Mouse (Mus musculus): ENCODE measurements at regions not wholly inside any gene's neighbourhood (a gene's known extent, or its start where the extent isn't known, plus 50 kb on each side); places are given as distances from the start of the nearest gene placed in this dataset.

GRCm38 (mm10) chr12:71624676-71625075 is 206.2 kb upstream of the Daam1 start:
- no peak for DNase-seq (ENCODE audit: low spot score)

- no peak for DNase-seq (ENCODE audit: low spot score)
Observed at GRCm38 (mm10) chr12:71625115-71625514, 205.8 kb upstream of the Daam1 start.

GRCm38 (mm10) chr12:71626801-71627200 is 204.1 kb upstream of the Daam1 start:
- peak; percentile 46 for DNase-seq (ENCODE audit: low spot score)

GRCm38 (mm10) chr12:71627421-71628339 is 203.2 kb upstream of the Daam1 start:
- DNase-seq (ENCODE audit: low spot score): no peak

- DNase-seq (ENCODE audit: low spot score): no peak
Observed at GRCm38 (mm10) chr12:71628340-71628738, 202.5 kb upstream of the Daam1 start.

- DNase-seq (ENCODE audit: low spot score): no peak
Observed at GRCm38 (mm10) chr12:71628796-71629195, 202.1 kb upstream of the Daam1 start.

GRCm38 (mm10) chr12:71630386-71630785 is 200.5 kb upstream of the Daam1 start:
- DNase-seq (ENCODE audit: low spot score): no peak

GRCm38 (mm10) chr12:71636300-71636699 is 194.6 kb upstream of the Daam1 start:
- DNase-seq (ENCODE audit: low spot score): no peak

- no peak for DNase-seq (ENCODE audit: low spot score)
Observed at GRCm38 (mm10) chr12:71637248-71637647, 193.6 kb upstream of the Daam1 start.

- DNase-seq (ENCODE audit: low spot score): no peak
Observed at GRCm38 (mm10) chr12:71638246-71638645, 192.6 kb upstream of the Daam1 start.

GRCm38 (mm10) chr12:71640058-71640501 is 190.8 kb upstream of the Daam1 start:
- DNase-seq (ENCODE audit: low spot score): peak; percentile 50

GRCm38 (mm10) chr12:71641486-71641885 is 189.4 kb upstream of the Daam1 start:
- no peak for DNase-seq (ENCODE audit: low spot score)

GRCm38 (mm10) chr12:71642797-71643337 is 188.0 kb upstream of the Daam1 start:
- DNase-seq (ENCODE audit: low spot score): no peak

GRCm38 (mm10) chr12:71651251-71651650 is 179.6 kb upstream of the Daam1 start:
- no peak for DNase-seq (ENCODE audit: low spot score)

- peak; percentile 17 for DNase-seq (ENCODE audit: low spot score)
Observed at GRCm38 (mm10) chr12:71693346-71694038, 137.4 kb upstream of the Daam1 start.

- no peak for DNase-seq (ENCODE audit: low spot score)
Observed at GRCm38 (mm10) chr12:71701753-71702152, 129.1 kb upstream of the Daam1 start.

GRCm38 (mm10) chr12:71702181-71702580 is 128.7 kb upstream of the Daam1 start:
- DNase-seq (ENCODE audit: low spot score): no peak

GRCm38 (mm10) chr12:71703146-71703902 is 127.6 kb upstream of the Daam1 start:
- DNase-seq (ENCODE audit: low spot score): no peak

- no peak for DNase-seq (ENCODE audit: low spot score)
Observed at GRCm38 (mm10) chr12:71704431-71704830, 126.4 kb upstream of the Daam1 start.

GRCm38 (mm10) chr12:71707727-71708369 is 123.0 kb upstream of the Daam1 start:
- DNase-seq (ENCODE audit: low spot score): peak; percentile 58

GRCm38 (mm10) chr12:71714606-71715005 is 116.3 kb upstream of the Daam1 start:
- no peak for DNase-seq (ENCODE audit: low spot score)

- peak; percentile 15 for DNase-seq (ENCODE audit: low spot score)
Observed at GRCm38 (mm10) chr12:71718412-71718811, 112.5 kb upstream of the Daam1 start.

All from urinary bladder, postnatal 14 days (tissue).